Mouse (Mus musculus) cerebellum, adult 11 months (tissue): Measurements from ENCODE around the gene Gm12830.

Experiments used
- DNase-seq: peaks from one replicate; pipeline ENCODE4 v3.0.0; 2022

The Gm12830 gene

DNA sequence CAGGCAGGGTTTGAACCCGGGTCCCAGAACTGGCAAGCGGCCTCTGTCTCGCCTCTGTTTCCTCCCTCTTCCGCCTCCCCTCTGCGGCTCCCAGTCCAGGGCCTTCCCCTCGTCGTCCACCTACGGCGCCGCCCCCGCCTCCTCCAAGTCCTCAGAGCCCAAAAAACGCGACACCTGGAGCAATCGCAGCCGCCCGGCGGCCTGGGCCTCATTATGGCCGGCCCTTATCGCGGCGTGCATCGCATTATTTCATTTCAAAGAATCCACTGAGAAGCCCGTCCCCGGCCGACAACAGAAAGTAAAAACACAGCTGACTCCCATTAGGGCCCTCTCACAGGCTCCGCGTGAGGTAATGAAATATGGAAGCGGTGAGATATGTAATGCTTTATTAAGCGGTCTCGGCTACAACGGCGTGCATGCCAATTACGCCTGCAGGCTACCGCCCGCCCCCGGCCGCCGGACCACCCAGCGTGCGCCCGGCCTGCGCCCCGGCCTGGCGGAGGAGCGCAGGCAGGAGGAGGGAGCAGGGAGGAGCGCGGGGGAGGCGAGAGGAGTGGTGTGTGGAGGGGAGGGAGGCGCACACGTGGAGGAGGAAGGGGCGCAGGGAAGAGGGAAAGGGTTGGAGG is at the start of gene Gm12830:
Gene Gm12830, plus strand, starts transcription at position 156 of the 626 bp plus-strand sequence.
- DNase-seq = peak; percentile 3

DNA sequence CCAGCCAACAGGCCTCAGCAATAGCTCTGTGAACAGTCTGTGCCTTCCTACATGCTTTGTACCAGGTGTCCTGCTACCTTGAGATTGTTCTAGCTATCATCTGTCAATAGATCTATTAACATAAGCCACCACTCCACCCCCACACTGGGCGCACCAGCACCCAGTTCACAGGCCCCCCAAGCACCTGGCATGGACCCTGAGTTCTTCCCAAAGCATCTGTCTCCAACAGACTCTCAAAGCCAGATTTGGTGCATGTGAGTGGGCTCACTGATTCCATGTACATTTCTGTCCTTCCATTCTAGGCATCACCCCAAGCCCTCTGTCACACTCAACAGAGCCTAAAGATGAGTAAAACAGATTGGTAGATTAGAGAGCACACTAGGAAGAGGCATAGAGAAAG is 48.2 kb upstream of the Gm12830 start:
- DNase-seq = no peak

DNA sequence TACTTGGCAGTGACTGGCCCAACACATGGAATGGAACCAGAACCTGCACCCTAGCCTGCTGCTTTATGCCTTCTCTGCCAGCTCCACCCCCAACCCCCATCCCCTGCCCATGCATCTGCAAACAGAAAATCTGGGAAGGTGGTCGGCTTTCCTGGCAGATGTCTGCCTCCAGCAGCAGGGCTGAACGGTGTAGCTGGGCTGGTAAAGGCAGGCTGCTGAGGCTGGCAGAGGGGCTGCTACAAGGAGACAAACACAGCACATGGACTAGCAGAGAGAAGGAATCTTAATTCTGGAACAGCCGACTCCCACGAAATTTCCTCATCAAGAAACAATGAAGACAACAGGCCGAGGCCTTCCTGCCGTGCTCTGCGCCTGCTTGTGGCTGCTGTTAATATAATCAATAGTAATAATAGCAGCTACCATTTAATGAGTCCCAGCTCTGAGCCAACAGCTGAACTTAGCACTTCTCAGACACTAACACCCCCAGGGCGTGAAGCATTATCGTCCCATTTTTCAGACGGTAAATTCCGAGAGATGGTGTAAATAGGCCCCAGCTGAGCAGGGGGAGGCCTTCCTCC is 43.8 kb upstream of the Gm12830 start:
- no peak for DNase-seq

- no peak for DNase-seq
Observed at GRCm38 (mm10) chr4:114778716-114779474, 42.6 kb upstream of the Gm12830 start.

- DNase-seq = no peak
Observed at GRCm38 (mm10) chr4:114779475-114779757, 42.1 kb upstream of the Gm12830 start.

GRCm38 (mm10) chr4:114779758-114780546 is 41.6 kb upstream of the Gm12830 start:
- no peak for DNase-seq

DNA sequence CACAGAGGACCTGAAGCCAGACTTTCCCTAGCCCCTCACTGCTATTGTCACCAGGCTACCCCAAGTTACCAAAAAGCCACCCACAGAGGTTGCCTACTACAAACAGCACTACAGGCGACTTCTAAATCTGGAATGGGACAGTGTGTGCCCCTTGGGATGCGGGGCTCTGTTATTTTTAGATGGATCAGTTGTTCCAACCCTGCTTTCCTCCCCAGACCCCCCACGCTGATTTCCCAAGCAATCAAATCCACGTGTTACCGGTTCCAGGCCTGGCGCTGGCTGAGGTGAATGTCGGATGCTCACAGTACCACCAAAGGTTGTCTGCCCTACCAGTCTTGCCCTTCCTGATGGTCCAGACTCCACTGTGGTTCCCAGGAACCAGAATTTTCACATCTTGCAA is 38.7 kb upstream of the Gm12830 start:
- DNase-seq = no peak

- no peak for DNase-seq
Observed at GRCm38 (mm10) chr4:114784735-114785134, 36.8 kb upstream of the Gm12830 start.

GRCm38 (mm10) chr4:114788856-114789255 is 32.7 kb upstream of the Gm12830 start:
- DNase-seq = no peak

DNA sequence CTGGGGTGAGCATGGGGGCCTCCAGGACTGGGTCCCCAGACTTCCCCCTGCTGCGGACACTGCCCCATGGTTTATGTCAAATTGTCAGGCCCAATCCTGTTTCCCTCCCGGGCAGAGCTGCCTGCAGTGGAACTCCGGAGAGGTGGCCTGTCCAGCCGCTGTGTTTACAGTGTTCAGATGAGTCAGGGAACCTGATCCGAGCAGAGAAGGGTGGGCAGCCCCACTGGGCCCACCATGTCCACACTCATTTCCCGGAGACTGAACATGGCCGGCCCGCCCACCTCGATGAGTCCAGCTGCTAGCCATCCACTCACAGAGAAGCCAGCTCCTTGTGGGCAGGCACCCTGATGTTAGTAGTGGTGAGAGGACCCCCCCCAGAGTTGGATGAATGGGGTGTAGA is 29.9 kb upstream of the Gm12830 start:
- DNase-seq = no peak

- DNase-seq = no peak
Observed at GRCm38 (mm10) chr4:114793836-114794235, 27.7 kb upstream of the Gm12830 start.

DNA sequence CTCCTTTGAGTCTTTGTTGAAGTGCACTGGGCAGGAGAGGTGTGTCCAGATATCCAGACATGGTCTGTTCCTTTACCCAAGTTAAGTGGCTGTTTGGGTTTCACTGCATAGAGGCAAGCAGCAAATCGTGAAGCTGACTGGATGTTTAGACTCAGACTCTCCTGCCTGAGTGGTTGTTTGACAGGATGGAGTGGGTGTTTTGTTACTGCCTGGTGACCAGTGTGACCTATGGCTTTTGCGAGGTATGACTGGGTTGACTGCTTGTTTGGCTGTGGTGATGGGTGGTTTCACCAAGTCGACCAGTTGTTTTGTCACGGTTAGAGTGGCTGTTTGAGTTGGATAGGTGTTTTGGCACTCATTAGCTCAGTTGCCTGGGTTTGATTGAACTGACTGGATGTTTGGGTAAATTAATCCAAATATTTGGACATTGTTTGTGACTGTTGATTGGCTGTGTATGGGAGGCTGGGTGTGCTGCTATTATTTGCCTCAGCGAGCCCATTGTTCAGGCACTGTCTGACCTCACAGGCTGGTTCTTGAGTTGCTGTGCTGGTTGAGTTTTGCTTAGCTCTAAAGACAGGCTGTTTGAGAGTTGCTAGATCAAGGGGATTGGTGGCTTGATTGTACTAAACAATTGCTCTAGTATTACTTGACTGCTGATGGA is 24.1 kb upstream of the Gm12830 start:
- DNase-seq = no peak

DNA sequence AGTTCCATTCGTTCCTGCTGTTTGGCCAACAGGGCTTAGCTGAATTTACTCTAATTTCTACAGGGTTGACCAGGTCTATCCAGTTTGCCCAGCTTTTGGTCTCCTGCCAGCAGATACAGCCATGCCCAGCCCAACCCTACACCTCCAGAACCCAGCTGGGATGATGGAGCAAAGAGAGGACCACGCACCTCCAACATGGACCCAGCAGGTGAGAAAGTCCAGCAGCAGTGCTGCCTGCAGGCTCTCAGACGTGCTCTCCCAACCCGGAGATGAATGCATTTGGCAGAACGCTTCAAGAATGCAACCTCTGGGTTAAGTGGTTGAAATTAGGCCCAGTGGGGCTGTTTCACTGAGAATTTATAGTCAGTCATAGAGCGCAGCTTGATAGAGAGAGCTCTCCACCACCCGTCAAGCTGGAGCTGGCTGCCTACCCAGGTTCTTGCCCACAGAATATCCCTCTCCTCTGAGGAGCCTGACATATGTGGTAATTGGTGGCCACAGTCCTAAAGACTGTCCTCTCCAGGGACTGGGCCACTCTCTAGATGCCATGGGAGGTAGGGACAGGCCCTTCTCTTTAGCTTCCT is 23.4 kb upstream of the Gm12830 start:
- DNase-seq = no peak

- DNase-seq = no peak
Observed at GRCm38 (mm10) chr4:114804096-114804495, 17.4 kb upstream of the Gm12830 start.

- no peak for DNase-seq
Observed at GRCm38 (mm10) chr4:114818963-114819702, 2.4 kb upstream of the Gm12830 start.

GRCm38 (mm10) chr4:114834770-114835581 is 13.5 kb downstream of the Gm12830 start:
- no peak for DNase-seq

DNA sequence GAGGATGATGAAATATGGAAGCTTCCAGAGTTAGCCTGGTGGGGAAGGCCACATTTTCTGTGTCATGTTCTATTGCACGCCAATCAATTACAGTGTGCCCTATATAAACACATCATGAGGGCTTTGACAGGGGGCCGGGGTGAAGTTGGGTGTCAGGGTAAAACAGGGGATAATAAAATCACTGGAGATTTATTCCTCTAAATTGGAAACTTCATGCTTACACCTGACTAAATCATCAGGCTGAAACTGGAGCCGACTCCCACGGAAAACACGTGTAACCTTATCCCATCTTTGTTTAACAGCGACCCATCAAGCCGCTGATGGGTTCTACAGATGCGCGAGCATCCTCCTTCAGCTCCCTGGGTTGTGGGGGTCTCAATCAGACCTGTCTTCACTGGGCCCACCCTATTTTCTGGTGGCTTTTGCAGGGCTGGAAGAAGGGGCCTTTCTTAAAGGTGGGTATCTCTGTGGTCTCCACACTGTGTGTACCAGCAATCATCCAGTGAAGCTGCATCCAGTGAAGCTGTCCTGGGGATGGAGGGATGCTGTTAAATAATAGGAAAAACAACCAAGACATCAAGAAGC is 19.9 kb downstream of the Gm12830 start:
- DNase-seq = no peak

DNA sequence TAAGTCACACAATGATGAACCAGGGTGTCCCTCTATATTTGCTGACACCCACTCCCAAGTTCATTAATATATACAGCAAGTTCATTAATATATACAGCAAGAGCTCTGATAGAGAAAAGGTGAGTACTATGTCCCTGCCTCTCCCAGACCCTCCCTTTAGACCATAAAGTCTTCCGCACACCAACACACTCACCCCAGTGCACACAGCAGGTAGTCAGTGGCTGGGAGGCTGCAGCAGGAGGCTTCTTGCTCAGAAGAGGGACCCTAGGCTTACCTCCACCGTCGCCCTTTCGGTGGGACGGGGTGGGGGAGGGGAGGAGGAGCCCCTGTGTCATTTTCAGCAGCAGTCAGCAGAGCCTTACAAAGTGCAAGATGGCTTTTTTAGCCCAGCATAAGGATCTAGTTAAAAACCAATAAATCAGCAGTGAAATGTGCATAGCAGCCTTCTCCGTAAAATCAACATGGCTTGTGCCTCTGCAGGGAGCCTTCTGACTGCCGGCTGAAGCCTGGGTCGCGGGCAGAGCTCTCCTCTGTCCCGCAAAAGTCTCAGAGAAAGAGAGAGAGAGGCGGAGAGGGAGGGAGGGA is 20.9 kb downstream of the Gm12830 start:
- no peak for DNase-seq

DNA sequence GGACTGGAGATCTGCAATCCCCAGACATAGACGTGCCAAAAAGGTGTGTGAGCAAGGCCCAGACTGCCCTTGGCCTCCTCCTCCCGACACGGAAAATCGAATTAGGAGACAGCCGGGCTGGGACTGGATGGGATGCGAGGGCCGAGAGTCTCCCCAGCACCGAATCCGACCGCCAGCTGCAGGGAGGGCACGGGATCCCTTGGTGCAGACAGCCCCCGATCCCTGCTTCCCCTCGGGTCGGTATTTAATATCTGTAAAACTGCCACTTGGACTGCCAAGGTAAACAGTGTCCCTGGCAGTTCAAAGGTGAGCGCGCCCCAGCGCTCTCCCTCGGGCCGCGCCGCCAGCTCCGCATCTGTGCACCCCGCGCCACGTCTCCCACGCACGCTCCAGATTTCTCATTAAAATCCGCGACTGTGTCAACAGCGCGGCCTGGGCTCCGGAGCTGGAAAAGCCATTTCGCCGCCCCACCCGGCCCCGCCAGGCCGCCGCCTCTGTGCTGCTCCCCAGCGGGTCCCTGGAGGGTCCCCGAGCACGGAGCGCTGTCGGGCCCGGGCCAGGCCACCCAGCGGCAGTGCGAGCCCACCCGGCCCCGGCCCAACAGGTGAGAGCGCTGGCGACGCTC is 21.7 kb downstream of the Gm12830 start:
- no peak for DNase-seq

DNA sequence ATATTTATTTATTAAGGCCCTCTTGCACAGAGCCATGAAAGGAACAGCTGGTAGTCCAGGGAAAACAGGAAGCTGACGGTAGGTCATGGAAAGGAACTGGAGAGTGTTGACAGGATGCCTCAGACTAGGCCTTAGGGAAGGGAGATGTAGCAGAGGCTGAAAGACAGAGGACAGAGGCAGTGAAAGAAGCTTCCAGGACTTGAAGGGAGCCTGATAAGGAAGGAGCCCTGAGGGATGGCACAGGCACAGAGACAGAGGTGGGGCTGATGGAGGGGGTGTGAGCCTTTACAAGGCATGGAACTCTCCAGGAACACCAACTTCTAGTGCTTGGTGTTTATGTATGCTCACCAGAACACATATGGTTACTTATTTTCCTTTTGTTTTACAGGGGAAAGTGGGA is 23.1 kb downstream of the Gm12830 start:
- DNase-seq = no peak
